Mouse (Mus musculus): ENCODE measurements around the gene Erc1. TPM values are rescaled to one million over a fixed set of nuclear protein-coding genes. Genes with fewer than 3 reads are reported as not detected.
A peak's percentile ranks its signal among the peaks of the same experiment; 100 is the strongest.
"Not testable (repeated sequence)": the region's sequence is repeated elsewhere in the genome, so short reads cannot be mapped to it uniquely, and the experiment has no call there.

Gene Erc1
- polyA plus RNA-seq, 1 experiment from 2014 or later: 27.2 TPM

GRCm38 (mm10) chr6:119686470-119686869, 161.5 kb downstream of the Erc1 start:
- Histone ChIP-seq H3K9me3 (no peaks in the 10 kb centered on the region), H3K27ac (no peak overlapping the region), H3K36me3 (peaks cover 19% of the 10 kb centered on the region), H3K9ac (no peak overlapping the region), H3K27me3 (no peaks in the 10 kb centered on the region), H3K4me3 (no peak overlapping the region), H3K4me2 (replicated peaks) (no peak overlapping the region), H3K4me1 (peaks cover 2% of the 10 kb centered on the region; the same call in 1 of the 2 replicates)
- no peak for ATAC-seq (ENCODE audit: low FRiP score, low read depth)

DNA sequence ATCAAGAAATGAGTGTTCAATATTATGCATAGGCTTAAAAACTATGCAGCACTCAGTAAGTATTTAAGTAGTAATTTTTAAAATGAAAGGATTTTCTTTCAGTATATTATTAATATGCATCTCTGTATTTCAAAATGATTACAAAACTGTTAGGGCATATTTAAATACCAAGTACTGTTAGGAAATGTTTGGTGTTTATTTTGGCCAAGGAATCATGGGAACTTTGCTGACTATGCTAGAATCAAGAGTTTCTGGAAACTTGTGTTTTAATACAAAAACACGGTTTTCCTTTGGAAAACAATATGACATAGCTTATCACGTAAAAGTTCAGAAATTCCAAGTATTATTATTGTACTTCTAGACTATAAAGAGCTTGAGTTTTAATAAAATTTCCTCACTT, 167.2 kb downstream of the Erc1 start:
- Histone ChIP-seq H3K9ac (no peak overlapping the region), H3K4me3 (no peak overlapping the region), H3K36me3 (peaks cover 13% of the 10 kb centered on the region; the same call in 1 of the 2 replicates), H3K9me3 (no peaks in the 10 kb centered on the region), H3K4me2 (replicated peaks) (no peak overlapping the region), H3K27me3 (no peaks in the 10 kb centered on the region), H3K4me1 (no peaks in the 10 kb centered on the region), H3K27ac (no peak overlapping the region)
- no peak for ATAC-seq (ENCODE audit: low FRiP score, low read depth)
- 78% methylated on average over 2 of the region's 2 CpGs for WGBS

GRCm38 (mm10) chr6:119674811-119675209, 173.2 kb downstream of the Erc1 start:
- Histone ChIP-seq H3K27ac (no peak overlapping the region), H3K36me3 (peaks cover 8% of the 10 kb centered on the region), H3K9ac (no peak overlapping the region), H3K4me3 (no peak overlapping the region), H3K4me2 (replicated peaks) (no peak overlapping the region), H3K27me3 (no peaks in the 10 kb centered on the region), H3K4me1 (peaks cover 9% of the 10 kb centered on the region), H3K9me3 (no peaks in the 10 kb centered on the region)
- WGBS: 91% methylated on average over 7 of the region's 7 CpGs
- ATAC-seq (ENCODE audit: low FRiP score, low read depth): no peak

- Histone ChIP-seq H3K4me3 (no peak overlapping the region), H3K36me3 (peaks cover 8% of the 10 kb centered on the region), H3K27me3 (no peaks in the 10 kb centered on the region), H3K9me3 (no peaks in the 10 kb centered on the region), H3K4me2 (replicated peaks) (no peak overlapping the region), H3K27ac (peak overlapping the region; percentile 40; the same call in 1 of the 2 replicates), H3K9ac (no peak overlapping the region), H3K4me1 (peaks cover 12% of the 10 kb centered on the region)
- 69% methylated on average over 5 of the region's 5 CpGs for WGBS
- ATAC-seq (ENCODE audit: low FRiP score, low read depth): peak; percentile 72; the same call in 1 of the 2 replicates
These were observed 173.7 kb downstream of the Erc1 start for GRCm38 (mm10) chr6:119674201-119674810.

- ATAC-seq (ENCODE audit: low FRiP score, low read depth): no peak
- Histone ChIP-seq H3K4me3 (no peak overlapping the region), H3K27me3 (no peaks in the 10 kb centered on the region), H3K4me2 (replicated peaks) (no peak overlapping the region), H3K9ac (no peak overlapping the region), H3K27ac (no peak overlapping the region), H3K4me1 (peaks cover 12% of the 10 kb centered on the region), H3K36me3 (peaks cover 3% of the 10 kb centered on the region; the same call in 1 of the 2 replicates), H3K9me3 (no peaks in the 10 kb centered on the region)
- WGBS: 63% methylated on average over 3 of the region's 3 CpGs
These were observed 178.2 kb downstream of the Erc1 start for GRCm38 (mm10) chr6:119669746-119670145.

DNA sequence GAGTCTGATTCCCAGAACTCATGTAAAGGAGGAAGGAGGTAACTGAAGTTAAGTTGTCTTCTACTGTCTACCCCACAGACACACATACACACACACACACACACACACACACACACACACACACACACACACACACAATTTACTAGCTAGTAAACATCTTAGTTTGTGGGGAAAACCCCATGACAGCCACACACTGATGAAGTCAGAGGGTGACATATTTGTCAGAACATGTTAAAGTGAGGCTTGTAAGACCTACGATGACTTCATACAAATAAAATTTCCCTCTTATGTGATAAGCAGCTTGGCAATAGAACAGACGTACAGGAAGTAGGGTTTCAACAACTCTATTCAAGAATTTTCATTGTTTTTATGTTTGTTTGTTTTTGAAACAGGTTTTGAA, 185.0 kb downstream of the Erc1 start:
- peaks cover 5% of the 10 kb centered on the region; the same call in 1 of the 2 replicates for H3K4me1 ChIP-seq
- no peaks in the 10 kb centered on the region for H3K36me3 ChIP-seq
- 89% methylated on average over 2 of the region's 2 CpGs for WGBS
- no peak overlapping the region for H3K4me2 ChIP-seq (replicated peaks)
- H3K9ac ChIP-seq: no peak overlapping the region
- no peak for ATAC-seq (ENCODE audit: low FRiP score, low read depth)
- no peak overlapping the region for H3K27ac ChIP-seq
- H3K27me3 ChIP-seq: no peaks in the 10 kb centered on the region
- H3K9me3 ChIP-seq: no peaks in the 10 kb centered on the region
- H3K4me3 ChIP-seq: no peak overlapping the region

DNA sequence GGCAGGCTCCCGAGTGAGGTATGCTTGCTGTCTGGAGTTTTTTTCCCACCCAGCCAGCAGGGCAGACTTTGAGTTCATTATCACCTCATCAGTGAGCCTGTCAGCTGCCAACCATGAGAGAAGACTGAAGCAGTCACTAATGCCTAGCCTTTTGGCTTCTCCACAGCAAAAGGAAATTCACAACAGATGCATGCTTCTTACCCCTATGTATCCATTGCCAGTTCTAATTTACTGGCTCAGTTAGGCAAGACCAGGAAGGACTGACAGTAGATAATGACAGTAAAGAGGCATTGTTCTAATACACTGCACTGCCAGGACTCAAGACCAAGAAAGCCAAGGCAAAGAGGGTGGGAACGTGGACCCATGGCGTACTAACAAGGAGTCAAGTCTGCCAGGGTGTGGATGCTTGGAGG, 186.9 kb downstream of the Erc1 start:
- Histone ChIP-seq H3K4me1 (peaks cover 5% of the 10 kb centered on the region; the same call in 1 of the 2 replicates), H3K9ac (no peak overlapping the region), H3K4me3 (no peak overlapping the region), H3K27me3 (no peaks in the 10 kb centered on the region), H3K36me3 (no peaks in the 10 kb centered on the region), H3K4me2 (replicated peaks) (no peak overlapping the region), H3K9me3 (no peaks in the 10 kb centered on the region), H3K27ac (no peak overlapping the region; the same call in 1 of the 2 replicates)
- ATAC-seq (ENCODE audit: low FRiP score, low read depth): peak; percentile 54; the same call in 1 of the 2 replicates
- 49% methylated on average over 3 of the region's 3 CpGs for WGBS

- H3K4me1 ChIP-seq: peaks cover 5% of the 10 kb centered on the region; the same call in 1 of the 2 replicates
- no peak for ATAC-seq (ENCODE audit: low FRiP score, low read depth)
These were observed 189.5 kb downstream of the Erc1 start for GRCm38 (mm10) chr6:119658441-119658840.

GRCm38 (mm10) chr6:119657418-119658178, 190.4 kb downstream of the Erc1 start:
- no peak overlapping the region for H3K4me2 ChIP-seq (replicated peaks)
- H3K4me1 ChIP-seq: peaks cover 5% of the 10 kb centered on the region; the same call in 1 of the 2 replicates
- no peak overlapping the region for H3K4me3 ChIP-seq
- H3K9ac ChIP-seq: no peak overlapping the region
- no peak for ATAC-seq (ENCODE audit: low FRiP score, low read depth)
- 81% methylated on average over 7 of the region's 7 CpGs for WGBS
- no peak overlapping the region for H3K27ac ChIP-seq
- H3K9me3 ChIP-seq: no peaks in the 10 kb centered on the region
- H3K27me3 ChIP-seq: no peaks in the 10 kb centered on the region
- no peaks in the 10 kb centered on the region; the same call in 1 of the 2 replicates for H3K36me3 ChIP-seq

More at GRCm38 (mm10) chr6:119658441-119658840, 189.5 kb downstream of the Erc1 start:
- Histone ChIP-seq H3K9me3 (no peaks in the 10 kb centered on the region), H3K4me3 (no peak overlapping the region), H3K27me3 (no peaks in the 10 kb centered on the region), H3K9ac (no peak overlapping the region), H3K36me3 (no peaks in the 10 kb centered on the region; the same call in 1 of the 2 replicates), H3K27ac (no peak overlapping the region), H3K4me2 (replicated peaks) (no peak overlapping the region)
- 88% methylated on average over 2 of the region's 2 CpGs for WGBS

DNA sequence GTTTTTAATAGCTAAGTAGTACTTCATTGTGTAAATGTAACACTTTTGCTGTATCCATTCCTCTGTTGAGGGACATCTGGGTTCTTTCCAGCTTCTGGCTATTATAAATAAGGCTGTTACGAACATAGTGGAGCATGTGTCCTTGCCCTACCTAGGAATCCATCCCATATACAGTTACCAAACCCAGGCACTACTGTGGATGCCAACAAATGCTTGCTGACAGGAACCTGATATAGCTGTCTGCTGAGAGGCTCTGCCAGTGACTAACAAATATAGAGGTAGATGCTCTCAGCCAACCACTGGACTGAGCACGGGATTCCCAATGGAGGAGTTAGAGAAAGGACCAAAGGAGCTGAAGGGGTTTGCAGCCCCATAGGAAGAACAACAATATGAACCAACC, 193.2 kb downstream of the Erc1 start:
- not testable (repeated sequence) for ATAC-seq (ENCODE audit: low FRiP score, low read depth); H3K9ac ChIP-seq; H3K4me3 ChIP-seq; H3K4me2 ChIP-seq (replicated peaks); H3K27me3 ChIP-seq; H3K4me1 ChIP-seq; H3K27ac ChIP-seq; H3K36me3 ChIP-seq; H3K9me3 ChIP-seq
- WGBS: 94% methylated on average over 2 of the region's 2 CpGs

DNA sequence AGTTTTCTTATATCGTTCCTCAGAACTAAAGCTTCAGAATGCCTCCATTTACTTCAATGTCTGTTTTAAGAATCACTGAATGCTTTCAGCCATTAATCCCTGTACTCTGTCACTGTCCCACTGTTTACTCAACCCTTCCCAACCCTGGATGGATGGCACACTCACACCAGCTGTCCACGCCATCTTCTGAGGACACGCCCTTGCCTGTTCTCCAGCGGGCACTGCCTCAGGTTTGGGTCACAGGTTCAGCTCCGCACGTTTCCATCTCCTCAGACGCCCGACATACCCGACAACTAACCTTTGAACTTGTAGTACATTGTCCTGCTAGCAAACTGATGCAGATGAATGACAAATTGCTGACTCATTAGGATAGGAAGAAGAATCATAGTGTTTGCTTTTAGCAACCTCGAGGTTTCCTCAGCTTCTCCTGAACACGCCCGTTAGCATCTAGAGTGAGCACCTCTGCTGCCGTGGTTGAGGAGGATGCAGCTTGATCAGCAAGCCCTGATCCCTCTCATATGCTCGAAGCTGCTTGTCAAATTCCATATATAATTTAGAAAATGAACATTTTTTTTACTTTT, 204.0 kb downstream of the Erc1 start:
- Histone ChIP-seq H3K9me3 (no peaks in the 10 kb centered on the region), H3K27me3 (no peaks in the 10 kb centered on the region), H3K4me2 (replicated peaks) (no peak overlapping the region), H3K27ac (no peak overlapping the region), H3K4me3 (no peak overlapping the region), H3K36me3 (no peaks in the 10 kb centered on the region), H3K9ac (no peak overlapping the region), H3K4me1 (peaks cover 13% of the 10 kb centered on the region)
- WGBS: 81% methylated on average over 14 of the region's 14 CpGs
- ATAC-seq (ENCODE audit: low FRiP score, low read depth): no peak

GRCm38 (mm10) chr6:119643178-119643728, 204.7 kb downstream of the Erc1 start:
- no peaks in the 10 kb centered on the region for H3K36me3 ChIP-seq
- H3K4me1 ChIP-seq: peaks cover 13% of the 10 kb centered on the region
- no peak overlapping the region for H3K4me3 ChIP-seq
- 82% methylated on average over 7 of the region's 7 CpGs for WGBS
- no peaks in the 10 kb centered on the region for H3K27me3 ChIP-seq
- no peak for ATAC-seq (ENCODE audit: low FRiP score, low read depth)
- no peak overlapping the region for H3K9ac ChIP-seq
- H3K9me3 ChIP-seq: no peaks in the 10 kb centered on the region
- H3K4me2 ChIP-seq (replicated peaks): no peak overlapping the region
- H3K27ac ChIP-seq: no peak overlapping the region
